Mouse (Mus musculus) neural tube, embryonic 12.5 days (tissue): ENCODE measurements around the gene Tcirg1. TPM values are rescaled to one million over a fixed set of nuclear protein-coding genes. Genes with fewer than 3 reads are reported as not detected.

Experiments used
- ATAC-seq: fragments of 200-750 bp; cut with Nextera tagmentation; 2 replicates; pipeline ENCODE4 v1.8.0; 2017; ENCODE audit warnings: low read depth, mild to moderate bottlenecking, moderate TSS enrichment, moderate library complexity; ENCODE audit not compliant: low FRiP score
- H3K27ac ChIP-seq: fragments of 300-500 bp; sonication (generic); 2 replicates; pipeline ENCODE4 v1.5.1; 2016
- H3K27me3 ChIP-seq: fragments of 300-500 bp; sonication (generic); replicated peaks from 2 replicates; pipeline ENCODE4 v1.6.1; 2016; ENCODE audit warnings: mild to moderate bottlenecking
- H3K36me3 ChIP-seq: fragments of 300-500 bp; sonication (generic); 2 replicates; pipeline ENCODE4 v1.6.1; 2016; ENCODE audit warnings: mild to moderate bottlenecking
- H3K4me1 ChIP-seq: fragments of 300-500 bp; sonication (generic); 2 replicates; pipeline ENCODE4 v1.6.1; 2016
- H3K4me2 ChIP-seq: fragments of 300-500 bp; sonication (generic); replicated peaks from 2 replicates; pipeline ENCODE4 v1.6.1; 2016; ENCODE audit warnings: mild to moderate bottlenecking
- H3K4me3 ChIP-seq: fragments of 300-500 bp; sonication (generic); 2 replicates; pipeline ENCODE4 v1.5.1; 2016
- H3K9ac ChIP-seq: fragments of 300-500 bp; sonication (generic); 2 replicates; pipeline ENCODE4 v1.6.1; 2016; ENCODE audit warnings: mild to moderate bottlenecking
- H3K9me3 ChIP-seq: fragments of 300-500 bp; sonication (generic); 2 replicates; pipeline ENCODE4 v1.6.1; 2016; ENCODE audit warnings: mild to moderate bottlenecking
- WGBS: fragments of 180-500 bp; shearing (Covaris S2); methylation state at CpG from one replicate; pipeline ENCODE4 v1.1.7; 2016; 5-methylcytosine and 5-hydroxymethylcytosine counted together
- polyA plus RNA-seq: library from polyadenylated mRNA; unstranded; fragments of >200 nt; fragmentation: Nextera tagmentation; extraction: Ambion mirVana; gene quantifications from 2 replicates; pipeline ENCODE4 v1.2.1, GENCODE M21; 2016

Gene Tcirg1
- polyA plus RNA-seq, 1 experiment from 2014 or later, result 22.0 TPM

GRCm38 (mm10) chr19:3846676-3847604 is 60.0 kb downstream of the Tcirg1 start:
- Histone ChIP-seq H3K4me3 (no peak overlapping the region), H3K4me1 (peaks cover 9% of the 10 kb centered on the region; the same call in 1 of the 2 replicates), H3K27me3 (no peaks in the 10 kb centered on the region), H3K36me3 (no peaks in the 10 kb centered on the region), H3K9me3 (no peaks in the 10 kb centered on the region), H3K27ac (no peak overlapping the region), H3K4me2 (no peak overlapping the region), H3K9ac (no peak overlapping the region)
- ATAC-seq, result no peak
- 84% methylated on average over 10 of the region's 10 CpGs for WGBS

Other genes starting within 250 kb of the Tcirg1 start
- 2.7 and 2.8 TPM in 2 replicates for gene Lrp5, start 220.6 kb downstream of the Tcirg1 start, polyA plus RNA-seq
- gene 1810055G02Rik, start 198.8 kb downstream of the Tcirg1 start, polyA plus RNA-seq, result 33.9 and 35.6 TPM in 2 replicates
- 53.1 and 55.3 TPM in 2 replicates for gene Kmt5b, start 139.7 kb downstream of the Tcirg1 start, polyA plus RNA-seq
- 62.7 and 65.2 TPM in 2 replicates for gene Chka, start 55.4 kb downstream of the Tcirg1 start, polyA plus RNA-seq
- 226 and 234 TPM in 2 replicates for gene Ndufs8, start 5.6 kb upstream of the Tcirg1 start, polyA plus RNA-seq
- gene Aldh3b1, start 22.7 kb upstream of the Tcirg1 start, polyA plus RNA-seq, result 0.84 and 0.87 TPM in 2 replicates
- 8.4 and 11.1 TPM in 2 replicates for gene Unc93b1, start 28.1 kb upstream of the Tcirg1 start, polyA plus RNA-seq
- gene Aldh3b3, start 51.5 kb upstream of the Tcirg1 start, polyA plus RNA-seq, result not detected in 2 replicates
- 0.65 and 0.68 TPM in 2 replicates for gene Aldh3b2, start 65.2 kb upstream of the Tcirg1 start, polyA plus RNA-seq
- 2.8 and 3.2 TPM in 2 replicates for gene Acy3, start 79.4 kb upstream of the Tcirg1 start, polyA plus RNA-seq
- not detected in 2 replicates for gene Tbx10, start 85.6 kb upstream of the Tcirg1 start, polyA plus RNA-seq
- gene Nudt8, start 93.4 kb upstream of the Tcirg1 start, polyA plus RNA-seq, result 20.6 and 22.8 TPM in 2 replicates
- gene Gm49405, start 93.5 kb upstream of the Tcirg1 start, polyA plus RNA-seq, result 4.3 TPM in 2 replicates
- gene Doc2g, start 96.2 kb upstream of the Tcirg1 start, polyA plus RNA-seq, result 4.5 and 6.0 TPM in 2 replicates
- gene Ndufv1, start 105.7 kb upstream of the Tcirg1 start, polyA plus RNA-seq, result 201 and 209 TPM in 2 replicates
- gene Gstp1, start 130.9 kb upstream of the Tcirg1 start, polyA plus RNA-seq, result 349 and 353 TPM in 2 replicates
- gene Gstp2, start 138.9 kb upstream of the Tcirg1 start, polyA plus RNA-seq, result 1.8 and 2.8 TPM in 2 replicates
- gene Gstp3, start 152.4 kb upstream of the Tcirg1 start, polyA plus RNA-seq, result not detected in 2 replicates
- not detected in 2 replicates for gene Cabp2, start 174.4 kb upstream of the Tcirg1 start, polyA plus RNA-seq
- gene Cdk2ap2, start 190.0 kb upstream of the Tcirg1 start, polyA plus RNA-seq, result 73.6 and 75.9 TPM in 2 replicates
- gene Pitpnm1, start 192.9 kb upstream of the Tcirg1 start, polyA plus RNA-seq, result 26.2 and 27.8 TPM in 2 replicates
- 67.3 and 69.4 TPM in 2 replicates for gene Aip, start 218.7 kb upstream of the Tcirg1 start, polyA plus RNA-seq
- gene Gpr152, start 232.7 kb upstream of the Tcirg1 start, polyA plus RNA-seq, result not detected in 2 replicates
- 0.13 and 0.19 TPM in 2 replicates for gene Cabp4, start 236.9 kb upstream of the Tcirg1 start, polyA plus RNA-seq
- 128 and 131 TPM in 2 replicates for gene Coro1b, start 241.5 kb upstream of the Tcirg1 start, polyA plus RNA-seq
- gene Ptprcap, start 246.5 kb upstream of the Tcirg1 start, polyA plus RNA-seq, result 0.92 and 0.94 TPM in 2 replicates